Comparison of ENCODE assay signal across 13 mouse cellular contexts in the genomic region with DNA sequence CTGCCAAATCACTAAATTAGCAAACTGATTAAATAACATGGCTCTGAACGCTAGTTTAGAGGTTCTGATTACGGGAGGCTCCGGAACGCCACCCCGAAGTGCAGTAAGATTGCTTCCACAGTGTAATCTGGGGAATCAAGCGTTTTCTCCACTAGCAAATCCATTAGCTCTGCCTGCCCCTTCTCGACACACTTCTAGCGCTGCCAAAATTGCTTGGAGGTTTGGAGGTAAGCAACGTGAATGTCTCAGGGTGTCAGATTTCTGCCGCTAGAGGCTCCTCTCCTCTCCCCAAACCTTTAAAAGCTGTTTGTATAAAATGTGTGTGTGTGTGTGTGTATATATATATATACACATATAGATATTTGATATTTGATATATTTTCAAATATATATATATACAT. TPM values are rescaled to one million over a fixed set of nuclear protein-coding genes. Genes with fewer than 3 reads are reported as not detected.
DNase-seq lines count a peak whose midpoint lies in the region; ATAC-seq and TF ChIP-seq lines count a peak whose summit lies in the region.
"Had no signal": no experiment of that assay in that cellular context is flagged by ENCODE, and none has a peak within 500 bp of the region (broad histone marks: within the 10 kb centered on the region; RNA-seq: fewer than 3 reads in every experiment).

No protein-coding gene starts in this region.

- TF ChIP-seq POLR2A in brain, embryonic 14.5 days (IDR thresholded peaks at IDR 0.05; ENCODE audit: borderline replicate concordance, extremely low read depth, insufficient read depth, insufficient read length, poor library complexity, severe bottlenecking), result no peak
- no peak for TF ChIP-seq POLR2A in limb, embryonic 14.5 days (IDR thresholded peaks at IDR 0.05; ENCODE audit: borderline replicate concordance, extremely low read depth, insufficient read depth, insufficient read length)

- no peak overlapping the region for H3K4me3 ChIP-seq in hindbrain, embryonic 13.5 days
- H3K4me3 ChIP-seq in hindbrain, embryonic 14.5 days (replicated peaks; ENCODE audit: low read length), result no peak overlapping the region
- H3K4me3 ChIP-seq in limb, embryonic 14.5 days (replicated peaks; ENCODE audit: low read length), result no peak overlapping the region
- no peak overlapping the region for H3K4me3 ChIP-seq in intestine, embryonic 16.5 days (ENCODE audit: low read length)
- H3K4me3 ChIP-seq: heart, embryonic 10.5 days; liver, embryonic 15.5 days had no signal

- DNase-seq in hindbrain, embryonic 14.5 days (ENCODE audit: low spot score), result no peak
- DNase-seq in NIH3T3 (ENCODE audit: low read depth), result peak; percentile 28
- no peak for DNase-seq in brain, embryonic 14.5 days (ENCODE audit: low read depth)
- DNase-seq in limb, embryonic 14.5 days (ENCODE audit: low spot score), result no peak
- no peak for DNase-seq in cerebellum, postnatal 4 days (ENCODE audit: low spot score in 2 of 2)
- DNase-seq: cerebellum, adult 11 months; heart, postnatal 4 days; kidney, adult 2 months; lung, postnatal 36 days had no signal

- ATAC-seq in hindbrain, embryonic 13.5 days (ENCODE audit: low FRiP score), result no peak
- no peak for ATAC-seq in hindbrain, embryonic 14.5 days (ENCODE audit: low FRiP score)
- ATAC-seq in limb, embryonic 14.5 days (ENCODE audit: low FRiP score, low read depth), result peak; percentile 56; the same call in 1 of the 2 replicates
- ATAC-seq in intestine, embryonic 16.5 days, result no peak

- 0 out of 2 replicates have a peak, but pooled peaks have one; percentile 1 for TF ChIP-seq CTCF in brain, embryonic 14.5 days (IDR thresholded peaks at IDR 0.05; ENCODE audit: borderline replicate concordance, extremely low read depth, insufficient read depth, insufficient read length)

- peak overlapping the region; percentile 75 for H3K27ac ChIP-seq in hindbrain, embryonic 13.5 days
- H3K27ac ChIP-seq in hindbrain, embryonic 14.5 days, result no peak overlapping the region
- H3K27ac ChIP-seq in limb, embryonic 14.5 days (replicated peaks; ENCODE audit: low read depth, low read length), result no peak overlapping the region
- H3K27ac ChIP-seq in intestine, embryonic 16.5 days (ENCODE audit: low read length), result no peak overlapping the region
- H3K27ac ChIP-seq: heart, embryonic 10.5 days; liver, embryonic 15.5 days had no signal

- no peak overlapping the region for H3K9ac ChIP-seq in hindbrain, embryonic 13.5 days
- no peak overlapping the region for H3K9ac ChIP-seq in hindbrain, embryonic 14.5 days
- no peak overlapping the region for H3K9ac ChIP-seq in limb, embryonic 14.5 days (ENCODE audit: low read depth, low read length, severe bottlenecking)
- H3K9ac ChIP-seq in intestine, embryonic 16.5 days (ENCODE audit: low read depth, low read length), result no peak overlapping the region
- H3K9ac ChIP-seq: liver, embryonic 15.5 days had no signal

- no peaks in the 10 kb centered on the region for H3K36me3 ChIP-seq in hindbrain, embryonic 13.5 days
- no peaks in the 10 kb centered on the region for H3K36me3 ChIP-seq in hindbrain, embryonic 14.5 days (replicated peaks; ENCODE audit: control insufficient read depth, insufficient read depth)
- H3K36me3 ChIP-seq in limb, embryonic 14.5 days (ENCODE audit: control insufficient read depth, insufficient read depth, low read length), result no peaks in the 10 kb centered on the region
- no peaks in the 10 kb centered on the region for H3K36me3 ChIP-seq in intestine, embryonic 16.5 days (ENCODE audit: control insufficient read depth, insufficient read depth, low read length)
- H3K36me3 ChIP-seq: heart, embryonic 10.5 days; liver, embryonic 15.5 days had no signal

- peaks cover 54% of the 10 kb centered on the region for H3K4me1 ChIP-seq in hindbrain, embryonic 13.5 days (replicated peaks)
- H3K4me1 ChIP-seq in hindbrain, embryonic 14.5 days (replicated peaks; ENCODE audit: control insufficient read depth, insufficient read depth, low read length), result peaks cover 35% of the 10 kb centered on the region
- peaks cover 4% of the 10 kb centered on the region; the same call in 1 of the 2 replicates for H3K4me1 ChIP-seq in limb, embryonic 14.5 days (ENCODE audit: control insufficient read depth, insufficient read depth, low read length)
- H3K4me1 ChIP-seq in intestine, embryonic 16.5 days (ENCODE audit: control insufficient read depth, insufficient read depth, low read length), result no peaks in the 10 kb centered on the region

- H3K27me3 ChIP-seq in hindbrain, embryonic 13.5 days, result no peaks in the 10 kb centered on the region; the same call in 1 of the 2 replicates
- H3K27me3 ChIP-seq in hindbrain, embryonic 14.5 days (ENCODE audit: control insufficient read depth, insufficient read depth, low read length), result no peaks in the 10 kb centered on the region
- H3K27me3 ChIP-seq in limb, embryonic 14.5 days (ENCODE audit: control insufficient read depth, insufficient read depth, low read length), result no peaks in the 10 kb centered on the region
- no peaks in the 10 kb centered on the region for H3K27me3 ChIP-seq in intestine, embryonic 16.5 days (replicated peaks; ENCODE audit: control insufficient read depth, insufficient read depth, low read length)

- WGBS in hindbrain, embryonic 13.5 days, result 52% methylated on average over 10 of the region's 10 CpGs
- WGBS in hindbrain, embryonic 14.5 days, result 32% methylated on average over 10 of the region's 10 CpGs
- 28% methylated on average over 10 of the region's 10 CpGs for WGBS in limb, embryonic 14.5 days
- WGBS in intestine, embryonic 16.5 days, result 42% methylated on average over 10 of the region's 10 CpGs

- no peaks in the 10 kb centered on the region for H3K9me3 ChIP-seq in hindbrain, embryonic 13.5 days
- H3K9me3 ChIP-seq in hindbrain, embryonic 14.5 days (ENCODE audit: control insufficient read depth, low read length), result no peaks in the 10 kb centered on the region
- no peaks in the 10 kb centered on the region for H3K9me3 ChIP-seq in limb, embryonic 14.5 days (ENCODE audit: control insufficient read depth, low read length)
- no peaks in the 10 kb centered on the region; the same call in 1 of the 2 replicates for H3K9me3 ChIP-seq in intestine, embryonic 16.5 days (ENCODE audit: control insufficient read depth, low read length)
- H3K9me3 ChIP-seq: heart, embryonic 10.5 days; liver, embryonic 15.5 days had no signal

- H3K4me2 ChIP-seq in hindbrain, embryonic 13.5 days, result no peak overlapping the region
- H3K4me2 ChIP-seq in hindbrain, embryonic 14.5 days (replicated peaks), result no peak overlapping the region
- H3K4me2 ChIP-seq in limb, embryonic 14.5 days (replicated peaks; ENCODE audit: low read depth, low read length, severe bottlenecking), result no peak overlapping the region
- H3K4me2 ChIP-seq in intestine, embryonic 16.5 days (ENCODE audit: low read depth, low read length), result no peak overlapping the region
- H3K4me2 ChIP-seq: liver, embryonic 15.5 days had no signal

RNA-seq across cellular contexts. Expression of a gene that starts 7.1 kb away (rescaled TPM):
- polyA plus RNA-seq in hindbrain, embryonic 13.5 days (2015; fragmentation: Nextera tagmentation; extraction: Ambion mirVana), result 3.9 and 4.5 TPM in 2 replicates
- polyA plus RNA-seq in hindbrain, embryonic 14.5 days (2014; fragmentation: Nextera tagmentation; extraction: Ambion mirVana), result 4.1 and 5.1 TPM in 2 replicates
- 11.5 and 19.3 TPM in 2 replicates for polyA plus RNA-seq in brain, embryonic 14.5 days (2012; rRNA removed)
- polyA plus RNA-seq in limb, embryonic 14.5 days (2012; rRNA removed), result 13.5 and 14.0 TPM in 2 replicates
- polyA plus RNA-seq in limb, embryonic 14.5 days (2014; fragmentation: Nextera tagmentation; extraction: Ambion mirVana), result 2.4 and 2.6 TPM in 2 replicates
- polyA plus RNA-seq in intestine, embryonic 16.5 days (2015; fragmentation: Nextera tagmentation; extraction: Ambion mirVana), result 2.5 TPM in 2 replicates

RNA-seq across cellular contexts. Expression of a gene that starts 32.7 kb away (rescaled TPM):
- 77.1 and 77.2 TPM in 2 replicates for polyA plus RNA-seq in hindbrain, embryonic 13.5 days (2015; fragmentation: Nextera tagmentation; extraction: Ambion mirVana)
- 56.3 and 56.7 TPM in 2 replicates for polyA plus RNA-seq in hindbrain, embryonic 14.5 days (2014; fragmentation: Nextera tagmentation; extraction: Ambion mirVana)
- 18.7 and 30.8 TPM in 2 replicates for polyA plus RNA-seq in brain, embryonic 14.5 days (2012; rRNA removed)
- 22.2 and 29.1 TPM in 2 replicates for polyA plus RNA-seq in limb, embryonic 14.5 days (2012; rRNA removed)
- 71.2 and 71.8 TPM in 2 replicates for polyA plus RNA-seq in limb, embryonic 14.5 days (2014; fragmentation: Nextera tagmentation; extraction: Ambion mirVana)
- polyA plus RNA-seq in intestine, embryonic 16.5 days (2015; fragmentation: Nextera tagmentation; extraction: Ambion mirVana), result 152 and 165 TPM in 2 replicates

RNA-seq across cellular contexts. Expression of a gene that starts 57.1 kb away (rescaled TPM):
- 3.9 and 5.0 TPM in 2 replicates for polyA plus RNA-seq in hindbrain, embryonic 13.5 days (2015; fragmentation: Nextera tagmentation; extraction: Ambion mirVana)
- 3.4 and 4.2 TPM in 2 replicates for polyA plus RNA-seq in hindbrain, embryonic 14.5 days (2014; fragmentation: Nextera tagmentation; extraction: Ambion mirVana)
- 9.2 and 12.4 TPM in 2 replicates for polyA plus RNA-seq in brain, embryonic 14.5 days (2012; rRNA removed)
- 1.6 and 1.8 TPM in 2 replicates for polyA plus RNA-seq in limb, embryonic 14.5 days (2012; rRNA removed)
- polyA plus RNA-seq in limb, embryonic 14.5 days (2014; fragmentation: Nextera tagmentation; extraction: Ambion mirVana), result 0.15 and 0.28 TPM in 2 replicates
- polyA plus RNA-seq in intestine, embryonic 16.5 days (2015; fragmentation: Nextera tagmentation; extraction: Ambion mirVana), result 0.95 and 1.2 TPM in 2 replicates
